Mouse (Mus musculus) myocyte (in vitro differentiated cells): Measurements from ENCODE around the gene Plcb1.

Experiments used
- CEBPB ChIP-seq: IDR thresholded peaks from 2 replicates; pipeline ENCODE4 v1.6.1; 2011; ENCODE audit warnings: mild to moderate bottlenecking, moderate library complexity; ENCODE audit not compliant: poor library complexity, insufficient read depth, severe bottlenecking
- E2F4 ChIP-seq: IDR thresholded peaks from one replicate; pipeline ENCODE4 v1.6.1; 2011; ENCODE audit warnings: mild to moderate bottlenecking, control low read depth, moderate library complexity; ENCODE audit not compliant: insufficient read depth
- MAX ChIP-seq: IDR thresholded peaks from one replicate; pipeline ENCODE4 v1.6.1; 2011; ENCODE audit warnings: low read depth, mild to moderate bottlenecking, control low read depth
- MYOD1 ChIP-seq, 3 experiments: IDR thresholded peaks; one replicate each; pipeline ENCODE4 v1.6.1; 2011; ENCODE audit warnings: control low read depth in 2 of 3, low read depth in 2 of 3, mild to moderate bottlenecking in 2 of 3, moderate library complexity in 1 of 3; ENCODE audit not compliant: insufficient read length in 2 of 3, control insufficient read depth in 1 of 3
- MYOG ChIP-seq, 3 experiments: IDR thresholded peaks; one replicate each; pipeline ENCODE4 v1.6.1; 2011; ENCODE audit warnings: control low read depth in 2 of 3, low read depth in 2 of 3, mild to moderate bottlenecking in 2 of 3; ENCODE audit not compliant: insufficient read length in 2 of 3, control insufficient read depth in 1 of 3, insufficient read depth in 1 of 3
- POLR2A ChIP-seq: IDR thresholded peaks from one replicate; pipeline ENCODE4 v1.6.1; 2011; ENCODE audit warnings: low read depth, mild to moderate bottlenecking, control low read depth, moderate library complexity; ENCODE audit not compliant: insufficient read length
- POLR2AphosphoS2 ChIP-seq: IDR thresholded peaks from one replicate; pipeline ENCODE4 v1.6.1; 2011; ENCODE audit warnings: low read depth, control low read depth; ENCODE audit not compliant: insufficient read length
- REST ChIP-seq: IDR thresholded peaks from one replicate; pipeline ENCODE4 v1.6.1; 2011; ENCODE audit warnings: mild to moderate bottlenecking, control low read depth, moderate library complexity; ENCODE audit not compliant: insufficient read depth, insufficient read length
- SRF ChIP-seq: IDR thresholded peaks from one replicate; pipeline ENCODE4 v1.6.1; 2011; ENCODE audit warnings: low read depth; ENCODE audit not compliant: control insufficient read depth, insufficient read length
- TCF12 ChIP-seq: IDR thresholded peaks from one replicate; pipeline ENCODE4 v1.6.1; 2011; ENCODE audit warnings: mild to moderate bottlenecking, control low read depth; ENCODE audit not compliant: poor library complexity, insufficient read depth, severe bottlenecking
- TCF3 ChIP-seq: IDR thresholded peaks from one replicate; pipeline ENCODE4 v1.6.1; 2011; ENCODE audit warnings: low read depth, control low read depth; ENCODE audit not compliant: insufficient read length
- USF1 ChIP-seq: IDR thresholded peaks from one replicate; pipeline ENCODE4 v1.6.1; 2011; ENCODE audit warnings: low read depth, mild to moderate bottlenecking, control low read depth, moderate library complexity

DNA sequence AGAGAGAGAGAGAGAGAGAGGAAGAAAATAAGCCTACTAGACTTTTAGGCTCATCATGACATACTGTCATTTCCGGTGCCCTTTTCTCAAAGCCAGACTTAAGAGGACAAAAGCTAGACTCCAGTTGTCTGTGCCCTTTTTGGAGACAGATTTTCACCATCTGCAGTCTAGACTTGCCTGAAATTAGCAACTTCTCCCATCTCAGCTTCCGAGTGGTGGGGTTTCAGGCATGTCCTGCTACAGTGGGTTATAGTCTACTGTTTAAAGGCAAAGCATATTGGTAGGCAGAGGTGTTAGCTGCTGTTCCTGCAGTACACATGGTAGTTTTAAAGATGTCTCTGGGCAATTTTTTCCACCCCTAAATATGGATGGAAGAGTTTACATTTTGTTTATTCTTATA, 149.6 kb downstream of the Plcb1 start:
- TF ChIP-seq MAX (no peak), POLR2A (no peak), USF1 (no peak), E2F4 (no peak), TCF12 (no peak), REST (no peak), MYOD1 (IDR thresholded peaks at IDR 0.05; ENCODE audit: control insufficient read depth in 1 of 3, insufficient read length in 2 of 3, low read depth in 2 of 3) (no peak), MYOG (IDR thresholded peaks at IDR 0.05; ENCODE audit: control insufficient read depth in 1 of 3, insufficient read depth in 1 of 3, insufficient read length in 2 of 3, low read depth in 2 of 3) (no peak), POLR2AphosphoS2 (no peak), SRF (no peak), CEBPB (no peak), TCF3 (no peak)
